Mouse (Mus musculus) lung, postnatal 25 days (tissue): Measurements from ENCODE around the gene 1110017D15Rik.

ENCODE experiments used
- DNase-seq: peaks from one replicate; pipeline ENCODE4 v3.0.0; 2022; ENCODE audit warnings: low spot score

1110017D15Rik gene

GRCm38 (mm10) chr4:41513309-41513708, 3.8 kb downstream of the 1110017D15Rik start:
- DNase-seq, result no peak

- no peak for DNase-seq
Measured at GRCm38 (mm10) chr4:41507998-41508397, 9.1 kb downstream of the 1110017D15Rik start.

DNA sequence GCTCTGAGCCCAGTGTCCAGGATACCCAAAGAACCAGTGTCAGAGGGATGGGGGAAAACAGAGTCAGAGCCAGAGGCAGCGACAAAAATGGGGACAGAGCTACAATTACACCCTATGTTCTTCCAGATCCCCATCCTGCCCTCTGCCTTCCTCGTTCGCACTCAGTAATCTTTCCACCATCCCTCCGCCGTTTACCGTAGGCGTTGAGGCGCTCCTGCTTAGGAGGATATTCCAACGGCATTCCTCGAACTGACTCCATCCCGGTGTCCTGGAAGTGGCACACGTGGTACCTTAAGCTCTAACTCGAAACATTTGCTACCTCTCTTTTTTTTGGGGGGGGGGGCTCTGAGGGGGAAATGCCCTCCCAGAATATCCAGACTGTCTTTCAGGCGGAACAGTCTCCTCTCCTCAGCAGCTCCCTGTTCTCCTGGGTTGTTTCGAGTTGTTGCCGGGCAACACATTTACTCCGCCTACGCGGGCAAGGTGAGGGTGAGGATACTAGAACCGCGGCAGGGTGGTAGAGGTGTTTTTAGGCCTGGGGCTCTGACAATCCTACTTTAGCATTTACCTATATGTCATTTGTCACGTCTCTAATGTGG, 9.7 kb downstream of the 1110017D15Rik start:
- DNase-seq, result no peak

DNA sequence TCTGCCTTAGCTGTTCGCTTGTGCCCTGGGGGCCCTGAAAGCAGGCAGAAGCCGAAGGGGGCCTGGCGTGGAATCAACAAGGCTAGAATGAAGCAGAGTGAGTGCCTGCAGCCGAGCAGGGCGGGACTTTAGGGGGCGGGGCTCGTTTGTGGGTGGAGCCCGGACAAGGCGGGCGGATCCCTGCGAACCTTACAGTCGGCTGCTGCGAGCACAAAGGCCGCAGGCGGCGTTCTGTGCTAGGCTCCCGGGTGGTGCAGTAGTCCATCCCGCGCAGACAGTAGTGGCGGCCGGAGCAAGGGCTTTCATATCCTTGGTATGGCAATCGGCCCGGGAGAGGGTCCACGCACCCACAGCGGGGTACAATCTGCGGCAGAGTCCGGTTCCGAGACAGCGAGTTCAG, 10.2 kb downstream of the 1110017D15Rik start:
- DNase-seq, result peak; percentile 88

GRCm38 (mm10) chr4:41506156-41506555, 11.0 kb downstream of the 1110017D15Rik start:
- peak; percentile 73 for DNase-seq

GRCm38 (mm10) chr4:41505131-41505551, 12.0 kb downstream of the 1110017D15Rik start:
- peak; percentile 35 for DNase-seq

DNA sequence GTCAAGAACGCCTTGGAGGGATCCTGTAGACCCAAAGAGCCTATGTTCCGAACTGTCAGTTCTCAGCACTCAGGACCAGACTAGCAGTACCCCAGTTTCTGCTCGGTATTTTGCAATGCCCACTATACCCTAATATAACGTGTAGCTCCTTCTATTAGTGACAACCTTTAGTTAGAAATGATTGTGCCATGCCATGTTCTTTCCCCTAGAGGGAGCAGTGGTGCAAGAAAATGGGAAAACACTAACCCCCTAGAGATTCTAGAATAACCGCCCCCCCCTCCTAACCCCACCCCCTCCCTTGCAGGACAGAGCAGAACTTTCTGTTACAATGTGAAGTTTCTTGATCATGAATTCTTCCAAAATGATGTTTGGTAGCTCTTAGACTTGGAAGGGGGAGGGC, 12.8 kb downstream of the 1110017D15Rik start:
- DNase-seq, result no peak

DNA sequence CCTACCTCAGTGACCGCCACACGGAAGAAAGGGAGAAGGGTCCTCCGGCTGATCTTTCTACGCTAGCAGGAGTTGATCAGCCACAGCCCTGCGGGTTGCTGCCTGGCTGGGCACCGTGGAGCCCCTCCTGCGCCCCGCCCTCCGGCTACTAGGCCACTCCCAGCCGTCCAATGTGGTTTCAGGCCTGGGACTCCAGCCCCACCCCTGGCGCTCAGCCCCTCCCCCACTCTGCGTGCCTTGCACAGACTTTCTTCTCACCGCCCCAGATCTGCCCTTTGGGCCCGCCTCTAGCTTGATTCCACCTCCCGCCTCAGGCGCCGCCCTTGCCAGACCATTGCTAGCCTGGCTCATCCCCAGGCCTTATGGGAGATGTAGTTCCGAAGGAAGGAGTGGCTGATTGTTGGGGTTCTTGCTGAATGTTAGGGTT, 14.1 kb downstream of the 1110017D15Rik start, which contains the start of gene AI464131:
AI464131 (minus strand) TSS at position 91 of the 427 bp plus-strand sequence.
- DNase-seq, result peak; percentile 98

DNA sequence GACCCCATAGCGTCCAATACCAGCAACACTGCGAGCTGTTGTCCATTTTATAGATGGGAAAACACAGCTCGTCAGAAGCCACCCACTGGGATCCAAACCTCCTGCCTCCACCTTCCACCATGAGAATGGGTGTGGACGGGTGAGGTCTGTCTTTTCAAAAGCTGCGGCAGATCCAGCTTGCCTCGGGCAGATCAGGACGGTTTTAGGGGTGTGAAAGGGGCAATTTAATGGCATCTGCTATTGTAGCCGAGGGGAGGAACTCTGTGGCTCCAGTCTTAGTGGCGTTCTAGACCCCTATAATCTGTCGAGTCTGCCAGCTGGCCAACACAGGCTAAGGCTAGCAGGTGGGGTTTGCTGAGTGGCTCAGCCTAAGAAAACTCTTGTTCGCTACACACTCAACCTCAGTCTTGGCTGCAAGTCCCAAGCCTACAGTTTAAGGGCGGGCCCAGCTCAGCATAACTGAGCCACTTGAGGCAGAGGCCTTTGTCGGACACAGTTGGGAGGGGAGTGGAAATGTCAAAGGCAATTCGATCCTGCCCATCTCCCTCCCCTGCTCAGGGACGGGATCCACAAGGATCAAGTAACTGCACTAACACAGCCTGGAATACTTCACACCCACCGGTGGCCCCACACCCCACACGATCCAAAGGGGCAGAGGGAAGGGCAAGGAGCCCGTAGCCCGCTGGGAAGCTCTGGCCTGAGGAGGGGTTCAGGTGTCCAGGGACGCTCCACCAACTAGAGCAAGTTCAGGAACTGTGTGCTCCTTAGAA, 14.8 kb downstream of the 1110017D15Rik start:
- DNase-seq, result peak; percentile 77

DNA sequence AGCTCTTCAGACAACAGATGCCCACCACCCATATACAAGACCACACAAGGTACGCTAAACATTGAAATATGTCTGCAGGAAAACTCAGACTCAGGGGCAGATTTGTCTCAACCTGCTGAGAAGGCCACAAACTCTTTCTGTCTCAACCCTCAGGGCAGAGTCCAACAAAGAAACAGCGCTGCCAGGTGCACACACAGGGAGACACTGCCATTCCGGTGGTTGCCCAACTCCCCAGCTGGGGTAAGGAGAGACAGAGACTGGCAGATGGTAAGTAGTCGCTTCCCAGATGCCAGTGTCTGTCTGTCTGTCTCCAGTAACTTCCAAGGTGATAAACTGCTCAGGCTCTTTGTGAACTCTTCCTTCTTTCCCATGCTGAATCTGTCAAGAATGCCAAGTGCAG, 16.3 kb downstream of the 1110017D15Rik start:
- no peak for DNase-seq

DNA sequence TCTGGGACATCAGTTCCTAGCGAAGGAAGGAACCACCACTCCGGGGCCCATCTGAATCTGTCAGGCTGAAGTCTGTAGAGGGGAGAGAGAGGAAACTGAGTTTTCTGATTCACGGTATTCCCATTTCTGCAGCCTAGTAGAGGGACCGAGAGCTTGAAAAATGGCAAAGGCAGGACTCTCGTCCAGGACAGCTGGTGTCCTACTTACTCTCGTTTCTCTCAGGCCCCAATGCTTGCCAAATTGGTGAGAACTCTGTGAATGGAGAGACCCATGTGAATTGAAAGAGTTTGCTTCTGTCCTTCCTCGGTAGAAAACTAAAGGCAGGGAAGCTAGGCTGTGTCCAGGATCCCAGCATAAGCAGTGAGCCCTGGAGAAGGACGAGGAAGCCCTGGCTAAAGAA, 17.5 kb downstream of the 1110017D15Rik start:
- no peak for DNase-seq

- DNase-seq, result no peak
Measured at GRCm38 (mm10) chr4:41498921-41499391, 18.2 kb downstream of the 1110017D15Rik start.

- no peak for DNase-seq
Measured at GRCm38 (mm10) chr4:41497995-41498845, 18.9 kb downstream of the 1110017D15Rik start.

DNA sequence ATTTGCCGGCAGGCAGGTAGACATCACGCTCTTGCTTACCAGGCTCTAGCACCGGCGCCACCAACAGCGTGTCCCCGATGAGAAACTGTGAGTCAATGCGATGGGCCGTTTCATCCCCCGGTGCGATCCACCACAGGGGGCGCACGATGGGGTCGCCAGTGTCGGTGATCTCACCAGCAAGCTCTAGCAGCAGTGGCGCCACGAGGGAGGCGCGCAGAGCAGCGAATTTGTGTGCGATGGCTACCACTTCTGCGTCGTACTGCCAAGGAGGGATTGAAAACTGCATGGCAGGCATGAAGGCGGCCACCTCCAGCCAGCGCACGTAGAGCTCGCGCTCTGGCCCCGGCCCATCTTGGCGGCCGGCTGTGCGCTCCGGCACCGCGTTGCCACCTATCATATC, 19.6 kb downstream of the 1110017D15Rik start:
- no peak for DNase-seq

- no peak for DNase-seq
Measured at GRCm38 (mm10) chr4:41497046-41497445, 20.1 kb downstream of the 1110017D15Rik start.

DNA sequence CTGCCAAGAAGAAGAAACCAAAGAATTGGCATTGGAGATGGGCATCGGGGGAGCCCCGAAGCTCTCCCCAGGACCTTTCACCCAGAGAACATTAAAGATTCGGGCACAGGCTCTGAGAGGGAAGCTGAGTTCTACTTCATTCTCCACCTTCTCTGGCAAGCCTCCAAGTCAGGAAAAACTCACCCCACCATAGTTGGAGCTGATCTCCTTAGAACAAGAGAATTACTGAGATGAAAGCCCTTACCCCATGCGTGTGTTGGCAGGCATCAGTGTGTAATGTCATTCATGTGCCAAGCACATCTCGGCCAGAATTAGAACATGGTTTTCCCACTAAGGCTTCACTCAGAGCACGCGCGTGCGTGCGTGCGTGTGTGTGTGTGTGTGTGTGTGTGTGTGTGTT, 21.3 kb downstream of the 1110017D15Rik start:
- peak; percentile 36 for DNase-seq

- DNase-seq, result no peak
Measured at GRCm38 (mm10) chr4:41495076-41495475, 22.1 kb downstream of the 1110017D15Rik start.

DNA sequence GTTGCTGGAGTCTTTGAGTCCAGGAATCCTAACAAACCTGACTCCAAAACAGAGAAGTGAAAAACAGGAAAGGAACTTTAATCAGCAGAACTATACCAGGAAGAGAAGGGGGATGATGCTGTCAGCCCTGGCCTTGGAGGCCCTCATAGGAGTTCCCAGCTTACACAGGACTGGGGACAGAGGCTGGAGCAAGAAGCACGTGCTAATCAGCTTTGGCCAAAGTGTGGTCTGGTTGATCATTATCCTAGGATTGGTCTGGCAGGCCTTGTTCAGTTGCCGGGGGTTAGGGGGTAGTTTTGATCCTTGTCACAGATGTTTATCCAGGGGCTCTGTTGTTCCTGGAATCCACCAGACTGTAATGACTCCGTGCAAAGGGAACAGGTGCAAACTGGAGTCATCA, 22.8 kb downstream of the 1110017D15Rik start:
- no peak for DNase-seq

DNA sequence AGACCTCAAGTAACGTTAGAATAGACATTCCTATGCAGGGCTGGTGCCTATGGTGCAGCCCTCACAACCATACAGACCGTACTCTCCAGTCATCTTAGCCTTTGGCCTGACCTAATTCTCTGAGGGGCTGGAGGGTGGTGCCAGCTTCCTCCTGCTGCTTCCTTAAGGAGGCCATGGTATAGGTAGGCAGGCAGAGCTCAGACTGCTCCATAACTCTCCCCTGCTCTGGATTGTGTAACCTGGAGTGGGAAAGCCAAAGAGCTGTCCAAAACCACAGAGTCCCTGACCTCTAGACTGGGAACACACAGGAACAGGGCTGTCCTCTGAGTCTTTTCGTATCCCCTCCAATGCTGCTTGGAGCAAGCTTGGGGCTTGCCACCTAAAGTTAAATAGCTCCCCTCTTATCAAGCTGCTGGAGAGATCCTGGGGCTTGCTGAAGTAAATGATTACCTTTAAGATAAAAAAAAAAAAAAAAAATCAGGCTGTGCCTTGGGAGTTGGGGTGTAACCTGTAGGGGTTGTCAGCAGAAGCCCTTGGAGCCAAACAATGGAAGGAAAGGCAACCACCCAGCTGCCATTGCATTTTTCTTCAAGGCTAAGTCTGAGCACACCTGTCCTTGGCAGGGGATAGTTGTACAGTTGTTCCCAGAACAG, 23.5 kb downstream of the 1110017D15Rik start:
- DNase-seq, result peak; percentile 81

- DNase-seq, result no peak
Measured at GRCm38 (mm10) chr4:41492951-41493350, 24.2 kb downstream of the 1110017D15Rik start.

DNA sequence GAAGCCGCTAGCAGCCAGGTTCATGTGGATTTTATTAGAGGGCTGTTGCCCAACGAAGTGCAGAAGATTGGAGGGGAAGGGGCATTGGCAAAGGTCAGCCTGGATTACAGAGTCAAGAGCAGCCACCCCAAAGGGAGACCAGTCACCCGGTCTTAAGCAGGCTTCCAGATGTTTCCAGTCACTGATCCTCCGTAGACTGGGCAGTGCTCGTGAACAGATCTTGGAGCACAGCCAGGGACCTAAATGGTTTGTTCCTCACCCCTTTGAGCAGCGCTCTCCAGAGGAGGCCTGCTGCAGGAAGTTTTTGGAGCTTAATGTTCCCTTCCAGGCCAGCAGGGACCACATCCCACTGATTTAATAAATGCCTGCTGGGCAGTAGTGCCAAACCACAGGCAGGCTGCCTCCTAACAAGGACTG, 35.5 kb downstream of the 1110017D15Rik start:
- peak; percentile 75 for DNase-seq

- DNase-seq, result no peak
Measured at GRCm38 (mm10) chr4:41480254-41480653, 36.9 kb downstream of the 1110017D15Rik start.
